Mouse (Mus musculus) liver, embryonic 14.5 days (tissue): Measurements from ENCODE around the gene Krt18.

Source experiments
- CTCF ChIP-seq: IDR thresholded peaks from 2 replicates; pipeline ENCODE4 v1.5.1; 2016; ENCODE audit warnings: antibody characterized with exemption, low read depth, control low read depth
- EP300 ChIP-seq: IDR thresholded peaks from 2 replicates; pipeline ENCODE4 v1.6.1; 2016; ENCODE audit warnings: antibody characterized with exemption, low read depth

DNA sequence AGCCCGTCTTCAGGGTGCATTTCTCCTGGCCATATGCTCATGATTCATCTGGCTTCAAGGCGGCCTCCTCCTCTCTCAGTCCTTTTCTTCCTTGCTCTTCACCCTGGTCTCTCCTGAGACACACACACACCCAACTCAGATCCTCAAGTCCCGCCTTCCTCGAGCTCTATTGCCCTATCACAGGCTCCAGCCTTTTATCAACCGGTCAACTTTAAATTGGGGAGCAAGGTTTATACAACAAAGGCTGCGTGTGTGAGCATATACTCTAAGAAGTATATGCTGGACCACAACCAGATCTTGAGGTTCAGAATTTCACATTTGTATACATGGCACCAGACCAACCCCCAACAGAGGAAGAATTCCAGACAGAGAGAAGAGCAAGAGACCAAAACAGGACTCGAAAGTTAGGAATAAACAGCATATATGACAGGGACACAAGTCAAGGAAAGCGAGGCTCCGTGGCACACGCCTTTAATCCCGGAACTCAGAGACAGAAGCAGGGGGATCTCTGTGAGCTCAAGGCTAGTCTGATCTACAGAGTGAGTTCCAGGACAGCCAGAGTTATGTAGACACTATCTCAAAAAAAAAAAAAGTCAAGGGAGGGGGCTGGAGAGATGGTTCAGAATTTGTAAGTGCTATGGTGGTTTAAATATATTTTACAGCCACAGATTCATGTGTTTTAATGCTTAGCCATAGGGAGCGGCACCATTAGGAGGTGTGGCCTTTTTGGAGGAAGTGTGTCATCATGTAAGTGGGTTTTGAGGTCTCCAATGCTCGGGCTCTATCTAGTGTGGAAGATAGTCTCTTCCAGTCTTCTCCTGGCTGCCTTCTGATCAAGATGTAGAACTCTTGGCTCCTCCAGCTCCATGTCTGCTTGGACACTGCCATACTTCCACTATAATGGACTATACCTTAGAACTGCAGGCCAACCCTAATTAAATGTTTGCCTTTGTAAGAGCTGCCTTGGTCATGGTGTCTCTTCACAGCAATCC is 42.8 kb downstream of the Krt18 start:
- TF ChIP-seq CTCF, result no peak
- no peak for TF ChIP-seq EP300
